Mouse (Mus musculus): ENCODE data around the gene Ppp2r2c.

- TF ChIP-seq CTCF (IDR thresholded peaks at IDR 0.05; ENCODE audit: low read depth, low read length) (no peak), GATA1 (IDR thresholded peaks at IDR 0.05; ENCODE audit: borderline replicate concordance, low read length) (no peak), POLR2AphosphoS5 (IDR thresholded peaks at IDR 0.05; ENCODE audit: insufficient replicate concordance, low read depth, low read length) (no peak), TAL1 (conservative IDR thresholded peaks at IDR 0.05; ENCODE audit: low read depth, low read length) (no peak)
These were observed 9.3 kb downstream of the Ppp2r2c start for GRCm38 (mm10) chr5:36877641-36878040.
